Mouse (Mus musculus): ENCODE measurements at regions not wholly inside any gene's neighbourhood (a gene's known extent, or its start where the extent isn't known, plus 50 kb on each side); places are given as distances from the start of the nearest gene placed in this dataset.
A peak's percentile ranks its signal among the peaks of the same experiment; 100 is the strongest.

DNA sequence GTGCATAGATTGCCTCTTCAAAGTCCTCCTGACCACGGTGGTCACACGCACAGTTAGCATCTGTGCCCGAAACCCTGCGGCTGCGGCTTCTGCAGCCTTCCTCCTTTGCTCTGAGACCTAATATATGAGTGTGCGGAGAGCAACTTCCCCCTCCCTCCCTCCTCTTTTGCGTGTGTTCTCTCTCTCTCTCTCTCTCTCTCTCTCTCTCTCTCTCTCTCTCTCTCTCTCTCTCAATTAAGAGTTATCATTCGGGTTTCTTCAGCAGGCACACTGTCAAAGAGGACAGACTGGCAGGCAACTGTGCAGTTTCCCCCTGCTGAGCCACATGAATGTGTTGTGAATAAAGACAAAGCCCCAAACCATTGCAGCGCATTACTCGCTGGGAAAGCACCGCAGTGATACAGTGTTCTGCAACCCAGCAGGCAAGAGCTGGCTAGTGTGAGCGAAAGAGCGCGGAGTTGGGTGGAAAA lies 900.8 kb downstream of the Mat2b start:
- no peaks in the 10 kb centered on the region for H3K9me3 ChIP-seq (ENCODE audit: control insufficient read depth, low read length)
- peak overlapping the region; percentile 49 for H3K4me2 ChIP-seq (replicated peaks; ENCODE audit: low read depth, low read length)
- 5% methylated on average over 14 of the region's 14 CpGs for WGBS
- H3K4me1 ChIP-seq (ENCODE audit: control insufficient read depth, insufficient read depth, low read length) = no peaks in the 10 kb centered on the region
- H3K9ac ChIP-seq (ENCODE audit: low read depth, low read length) = no peak overlapping the region
- peak; percentile 84; the same call in 1 of the 2 replicates for ATAC-seq (ENCODE audit: low FRiP score, low TSS enrichment)
- no peaks in the 10 kb centered on the region for H3K36me3 ChIP-seq (ENCODE audit: control insufficient read depth, insufficient read depth, low read length)
- H3K27ac ChIP-seq (ENCODE audit: low read depth, low read length) = no peak overlapping the region
- no peaks in the 10 kb centered on the region for H3K27me3 ChIP-seq (ENCODE audit: control insufficient read depth, insufficient read depth, low read length)
- H3K4me3 ChIP-seq (ENCODE audit: low read length) = peak overlapping the region; percentile 25

DNA sequence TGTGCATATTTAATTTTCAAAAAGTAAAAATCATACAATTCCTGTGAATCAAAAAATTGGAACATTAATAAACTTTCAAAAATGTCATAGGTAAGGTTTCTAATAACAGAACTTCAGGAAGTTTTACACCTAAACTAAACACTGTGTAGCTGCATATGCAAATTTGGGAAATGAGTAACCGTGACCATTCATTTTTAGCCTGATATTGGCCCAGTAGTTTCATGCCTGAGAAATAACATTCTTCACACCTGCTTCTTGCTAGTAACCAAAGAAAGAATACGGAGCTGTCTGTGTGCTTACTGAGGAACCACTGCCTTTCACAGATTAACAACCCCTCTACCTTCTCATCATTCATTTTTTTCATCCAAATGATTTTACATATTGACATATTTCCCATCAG lies 902.9 kb downstream of the Mat2b start:
- Histone ChIP-seq H3K4me3 (ENCODE audit: low read length) (no peak overlapping the region), H3K27ac (ENCODE audit: low read depth, low read length) (no peak overlapping the region), H3K9me3 (ENCODE audit: control insufficient read depth, low read length) (no peaks in the 10 kb centered on the region), H3K27me3 (ENCODE audit: control insufficient read depth, insufficient read depth, low read length) (no peaks in the 10 kb centered on the region), H3K4me1 (ENCODE audit: control insufficient read depth, insufficient read depth, low read length) (no peaks in the 10 kb centered on the region), H3K4me2 (replicated peaks; ENCODE audit: low read depth, low read length) (no peak overlapping the region), H3K36me3 (ENCODE audit: control insufficient read depth, insufficient read depth, low read length) (no peaks in the 10 kb centered on the region), H3K9ac (ENCODE audit: low read depth, low read length) (no peak overlapping the region)
- 78% methylated on average over 2 of the region's 2 CpGs for WGBS
- no peak for ATAC-seq (ENCODE audit: low FRiP score, low TSS enrichment)

All from kidney, embryonic 14.5 days (tissue).